Mouse (Mus musculus): ENCODE data around the gene Ilf2. TPM values are rescaled to one million over a fixed set of nuclear protein-coding genes. Genes with fewer than 3 reads are reported as not detected.

Ilf2 gene
- polyA plus RNA-seq, 1 experiment = 5.9 TPM

DNA sequence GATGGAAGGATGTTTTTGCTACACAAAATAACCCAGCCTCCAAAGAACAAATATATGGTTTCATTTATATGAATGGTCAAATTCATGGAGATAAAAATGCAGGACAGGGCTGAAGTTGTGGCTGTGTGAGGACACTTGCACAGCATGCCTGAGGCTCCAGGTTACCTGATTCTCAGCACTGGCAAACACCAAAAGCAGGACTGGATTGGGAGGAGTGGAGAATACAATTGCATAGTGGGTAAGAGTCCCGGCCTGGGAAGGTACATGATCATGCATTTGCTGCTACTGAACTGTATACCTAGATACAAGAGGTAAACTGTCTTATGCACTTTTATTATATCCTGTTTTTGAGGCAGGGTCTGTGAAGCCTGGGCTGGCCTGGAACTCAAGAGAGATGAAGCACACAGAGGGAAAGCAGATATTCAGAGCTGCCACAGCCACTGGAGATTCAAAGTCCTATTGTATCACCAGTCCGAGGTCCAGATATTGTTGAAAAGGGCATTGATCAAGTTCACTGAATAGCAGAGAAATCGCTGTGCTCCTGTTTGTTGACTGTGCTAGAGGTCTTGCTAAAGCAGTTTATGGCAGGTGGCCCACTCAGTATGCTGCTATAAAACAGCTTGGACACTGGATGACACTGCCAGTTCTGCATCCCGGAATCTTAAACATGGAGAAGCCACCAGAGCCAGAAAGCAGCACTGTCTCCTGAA is 18.1 kb downstream of the Ilf2 start:
- TF ChIP-seq POLR2A (IDR thresholded peaks at IDR 0.05; ENCODE audit: low read depth, low read length) (no peak), CTCF (IDR thresholded peaks at IDR 0.05; ENCODE audit: extremely low read depth, insufficient read length, insufficient replicate concordance, low read depth, low read length) (no peak)
- H3K4me3 ChIP-seq (ENCODE audit: low read depth, low read length) = no peak overlapping the region
- peaks cover 28% of the 10 kb centered on the region for H3K36me3 ChIP-seq (ENCODE audit: control insufficient read depth, insufficient read depth, low read length)
- H3K27me3 ChIP-seq (ENCODE audit: control insufficient read depth, insufficient read depth, low read length) = no peaks in the 10 kb centered on the region
- H3K27ac ChIP-seq (ENCODE audit: insufficient read depth, low read depth, low read length) = peak overlapping the region; percentile 28; the same call in 1 of the 2 replicates
- WGBS = 32% methylated on average over 4 of the region's 4 CpGs
- no peaks in the 10 kb centered on the region for H3K4me1 ChIP-seq (ENCODE audit: control insufficient read depth, insufficient read depth, insufficient read length, low read length)

DNA sequence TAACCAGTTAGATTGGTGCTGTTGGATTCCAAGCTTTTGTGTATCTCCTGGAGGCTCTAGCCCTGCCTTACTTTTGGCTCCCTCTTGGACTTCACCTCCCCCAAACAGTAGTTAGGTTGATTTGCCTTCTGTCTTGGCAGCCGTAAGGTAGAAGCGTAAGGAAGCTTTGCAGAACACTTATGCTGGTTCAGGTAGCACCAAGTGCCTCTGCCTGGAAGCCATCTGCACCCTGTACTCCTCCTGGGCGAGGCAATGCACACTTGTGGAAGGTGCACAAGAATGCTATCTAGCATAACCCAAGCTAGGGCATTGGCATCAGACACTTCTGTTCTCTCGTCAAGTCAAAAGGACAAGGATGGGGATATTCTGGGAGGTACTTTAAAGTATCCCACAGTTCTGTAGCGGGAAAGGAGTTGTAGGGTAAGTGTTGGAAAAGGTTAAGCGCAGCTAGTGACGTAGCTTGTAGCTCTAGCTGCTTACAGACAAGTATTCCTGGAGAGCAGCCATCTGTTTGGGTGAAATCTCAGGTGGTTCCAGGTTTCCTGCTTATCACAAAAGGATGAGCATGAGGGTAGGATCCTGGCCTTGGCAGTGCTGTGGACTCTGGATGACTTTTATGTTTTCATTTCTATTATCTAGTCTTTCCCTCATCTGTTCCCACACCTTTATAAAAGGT is 20.1 kb downstream of the Ilf2 start:
- Histone ChIP-seq H3K4me3 (ENCODE audit: low read depth, low read length) (no peak overlapping the region), H3K4me1 (ENCODE audit: control insufficient read depth, insufficient read depth, insufficient read length, low read length) (no peaks in the 10 kb centered on the region), H3K36me3 (ENCODE audit: control insufficient read depth, insufficient read depth, low read length) (peaks cover 34% of the 10 kb centered on the region), H3K27me3 (ENCODE audit: control insufficient read depth, insufficient read depth, low read length) (no peaks in the 10 kb centered on the region), H3K27ac (ENCODE audit: insufficient read depth, low read depth, low read length) (no peak overlapping the region)
- no peak for TF ChIP-seq POLR2A (IDR thresholded peaks at IDR 0.05; ENCODE audit: low read depth, low read length)
- TF ChIP-seq CTCF (IDR thresholded peaks at IDR 0.05; ENCODE audit: extremely low read depth, insufficient read length, insufficient replicate concordance, low read depth, low read length) = no peak
- 90% methylated on average over 7 of the region's 7 CpGs for WGBS

- peaks cover 49% of the 10 kb centered on the region for H3K36me3 ChIP-seq (ENCODE audit: control insufficient read depth, insufficient read depth, low read length)
- no peak for TF ChIP-seq CTCF (IDR thresholded peaks at IDR 0.05; ENCODE audit: extremely low read depth, insufficient read length, insufficient replicate concordance, low read depth, low read length)
- TF ChIP-seq POLR2A (IDR thresholded peaks at IDR 0.05; ENCODE audit: low read depth, low read length) = no peak
- no peak overlapping the region for H3K27ac ChIP-seq (ENCODE audit: insufficient read depth, low read depth, low read length)
- H3K27me3 ChIP-seq (ENCODE audit: control insufficient read depth, insufficient read depth, low read length) = no peaks in the 10 kb centered on the region
- H3K4me3 ChIP-seq (ENCODE audit: low read depth, low read length) = no peak overlapping the region
- H3K4me1 ChIP-seq (ENCODE audit: control insufficient read depth, insufficient read depth, insufficient read length, low read length) = no peaks in the 10 kb centered on the region
Measured at GRCm38 (mm10) chr3:90497597-90497996, 21.7 kb downstream of the Ilf2 start.

DNA sequence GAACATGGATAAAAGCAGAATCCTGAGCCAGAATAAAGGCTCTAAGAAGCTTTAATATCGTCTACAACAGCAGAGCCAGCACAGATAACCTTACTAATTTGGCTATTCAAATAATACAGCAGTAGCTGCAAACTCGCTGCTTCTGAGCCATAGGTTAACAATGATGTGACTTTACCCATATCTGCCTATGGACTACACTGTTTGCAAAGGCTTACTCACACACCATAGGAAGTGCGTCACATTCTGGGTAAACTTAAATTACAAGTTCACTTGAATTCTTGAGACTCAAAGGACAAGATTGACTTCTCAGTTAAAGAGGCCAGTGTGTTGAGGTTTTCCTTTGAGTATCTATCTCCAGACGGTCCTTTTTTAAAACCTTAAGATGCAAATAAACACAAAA is 27.5 kb downstream of the Ilf2 start:
- TF ChIP-seq POLR2A (IDR thresholded peaks at IDR 0.05; ENCODE audit: low read depth, low read length) = no peak
- no peak for TF ChIP-seq CTCF (IDR thresholded peaks at IDR 0.05; ENCODE audit: extremely low read depth, insufficient read length, insufficient replicate concordance, low read depth, low read length)
- peaks cover 63% of the 10 kb centered on the region for H3K36me3 ChIP-seq (ENCODE audit: control insufficient read depth, insufficient read depth, low read length)
- WGBS = 78% methylated on average over 4 of the region's 4 CpGs
- H3K27ac ChIP-seq (ENCODE audit: insufficient read depth, low read depth, low read length) = no peak overlapping the region
- H3K4me3 ChIP-seq (ENCODE audit: low read depth, low read length) = no peak overlapping the region
- 0 out of 2 replicates have a peak, but pooled peaks cover 2% of the 10 kb centered on the region for H3K4me1 ChIP-seq (ENCODE audit: control insufficient read depth, insufficient read depth, insufficient read length, low read length)
- H3K27me3 ChIP-seq (ENCODE audit: control insufficient read depth, insufficient read depth, low read length) = no peaks in the 10 kb centered on the region

DNA sequence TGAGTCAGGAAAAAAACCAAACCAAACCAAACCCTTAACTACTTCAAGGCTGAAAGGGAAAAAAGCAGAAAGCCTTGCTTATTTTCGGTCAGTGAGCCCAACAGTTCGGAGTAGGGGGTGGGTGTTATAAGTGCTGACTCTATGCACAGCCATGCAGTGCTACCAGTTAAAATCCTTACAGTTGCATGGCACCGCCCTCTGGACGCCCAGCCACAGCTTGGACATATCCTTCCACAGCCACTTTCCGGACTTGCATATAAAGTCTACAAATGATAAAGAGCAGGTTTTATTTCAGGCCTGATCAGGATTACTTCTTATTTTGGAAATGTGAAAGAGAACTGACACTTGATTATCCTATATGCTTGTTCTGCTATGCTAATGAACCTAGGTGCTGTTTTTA is 29.3 kb downstream of the Ilf2 start:
- WGBS = 95% methylated on average over 5 of the region's 5 CpGs
- Histone ChIP-seq H3K4me3 (ENCODE audit: low read depth, low read length) (no peak overlapping the region), H3K27me3 (ENCODE audit: control insufficient read depth, insufficient read depth, low read length) (no peaks in the 10 kb centered on the region), H3K4me1 (ENCODE audit: control insufficient read depth, insufficient read depth, insufficient read length, low read length) (0 out of 2 replicates have a peak, but pooled peaks cover 2% of the 10 kb centered on the region), H3K36me3 (ENCODE audit: control insufficient read depth, insufficient read depth, low read length) (peaks cover 52% of the 10 kb centered on the region), H3K27ac (ENCODE audit: insufficient read depth, low read depth, low read length) (no peak overlapping the region)
- TF ChIP-seq POLR2A (IDR thresholded peaks at IDR 0.05; ENCODE audit: low read depth, low read length) (no peak), CTCF (IDR thresholded peaks at IDR 0.05; ENCODE audit: extremely low read depth, insufficient read length, insufficient replicate concordance, low read depth, low read length) (no peak)

DNA sequence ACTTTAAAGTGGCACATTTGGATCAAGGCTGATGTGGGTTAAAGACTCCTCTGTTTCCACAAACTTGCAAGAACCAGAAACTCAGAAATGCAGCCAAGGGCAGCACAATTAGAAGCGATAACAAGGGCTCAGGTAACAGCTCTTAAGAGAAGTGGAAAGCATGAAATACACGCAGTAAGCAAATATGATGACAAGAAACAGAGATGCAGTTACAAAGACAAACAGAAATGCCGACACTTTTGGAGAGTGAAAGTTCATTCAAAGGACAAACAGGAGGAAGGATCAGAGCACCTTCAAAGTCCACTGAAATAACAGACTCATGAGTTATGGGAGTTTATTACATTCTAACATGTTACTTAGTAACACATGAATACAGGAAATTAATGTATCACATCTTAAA is 30.4 kb downstream of the Ilf2 start:
- no peak overlapping the region for H3K27ac ChIP-seq (ENCODE audit: insufficient read depth, low read depth, low read length)
- 0 out of 2 replicates have a peak, but pooled peaks cover 2% of the 10 kb centered on the region for H3K4me1 ChIP-seq (ENCODE audit: control insufficient read depth, insufficient read depth, insufficient read length, low read length)
- no peaks in the 10 kb centered on the region for H3K27me3 ChIP-seq (ENCODE audit: control insufficient read depth, insufficient read depth, low read length)
- H3K36me3 ChIP-seq (ENCODE audit: control insufficient read depth, insufficient read depth, low read length) = peaks cover 46% of the 10 kb centered on the region
- no peak overlapping the region for H3K4me3 ChIP-seq (ENCODE audit: low read depth, low read length)
- TF ChIP-seq POLR2A (IDR thresholded peaks at IDR 0.05; ENCODE audit: low read depth, low read length) = no peak
- TF ChIP-seq CTCF (IDR thresholded peaks at IDR 0.05; ENCODE audit: extremely low read depth, insufficient read length, insufficient replicate concordance, low read depth, low read length) = no peak
- 56% methylated on average over 3 of the region's 3 CpGs for WGBS

- Histone ChIP-seq H3K4me1 (ENCODE audit: control insufficient read depth, insufficient read depth, insufficient read length, low read length) (0 out of 2 replicates have a peak, but pooled peaks cover 2% of the 10 kb centered on the region), H3K27ac (ENCODE audit: insufficient read depth, low read depth, low read length) (peak overlapping the region; percentile 84), H3K4me3 (ENCODE audit: low read depth, low read length) (peak overlapping the region; percentile 70), H3K27me3 (ENCODE audit: control insufficient read depth, insufficient read depth, low read length) (no peaks in the 10 kb centered on the region), H3K36me3 (ENCODE audit: control insufficient read depth, insufficient read depth, low read length) (peaks cover 27% of the 10 kb centered on the region)
- 1% methylated on average over 20 of the region's 20 CpGs for WGBS
- TF ChIP-seq POLR2A (IDR thresholded peaks at IDR 0.05; ENCODE audit: low read depth, low read length) (no peak), CTCF (IDR thresholded peaks at IDR 0.05; ENCODE audit: extremely low read depth, insufficient read length, insufficient replicate concordance, low read depth, low read length) (no peak)
Measured at GRCm38 (mm10) chr3:90508287-90508949, 32.5 kb downstream of the Ilf2 start.
